23 mouse cellular contexts compared by ENCODE assay signal in the genomic region with DNA sequence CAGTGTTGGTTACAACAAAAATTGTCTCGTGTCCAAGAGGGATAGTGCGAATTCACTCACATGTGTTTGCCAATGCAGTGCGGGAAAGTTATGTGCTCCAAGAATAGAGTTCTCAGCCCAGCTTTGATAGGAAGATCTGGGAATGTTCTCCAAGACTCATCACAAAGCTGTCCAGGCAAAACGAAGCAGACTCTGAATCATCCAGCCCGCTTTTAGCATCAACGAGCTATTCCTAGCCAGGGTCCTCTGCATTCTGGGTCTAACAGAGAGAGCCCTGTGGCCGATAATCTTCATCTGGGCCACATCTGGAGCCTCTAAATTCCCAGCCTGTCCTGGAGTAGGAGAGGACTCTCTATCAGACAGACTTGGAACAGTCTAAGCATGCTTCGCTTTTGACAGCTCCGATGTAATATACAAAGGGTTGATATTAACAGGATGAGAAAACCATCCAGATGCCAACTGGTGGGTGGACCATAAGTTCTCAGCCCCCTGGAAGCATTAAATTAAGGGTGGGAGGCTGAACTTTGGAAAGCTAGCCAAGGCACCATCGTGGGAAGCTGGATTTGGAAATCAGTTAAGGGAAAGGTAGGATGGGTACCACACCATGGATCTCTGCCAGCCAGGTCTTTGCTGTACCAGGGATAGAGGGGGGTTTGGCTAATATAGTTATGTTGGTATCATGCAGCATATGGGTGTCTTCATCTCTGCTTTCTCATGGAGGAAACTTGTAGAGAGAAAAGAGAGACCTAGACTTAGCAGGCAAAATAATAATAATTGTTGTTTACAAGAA.
DNase-seq lines count a peak whose midpoint lies in the region; ATAC-seq and TF ChIP-seq lines count a peak whose summit lies in the region.
"Had no signal": no experiment of that assay in that cellular context is flagged by ENCODE, and none has a peak within 500 bp of the region (broad histone marks: within the 10 kb centered on the region; RNA-seq: fewer than 3 reads in every experiment).

No protein-coding gene starts in this region.

- peak; percentile 28 to 42 for DNase-seq in frontal cortex, postnatal 10 days (ENCODE audit: low spot score in 2 of 2)
- DNase-seq in layer of hippocampus, adult 2 months (ENCODE audit: low spot score in 2 of 2), result peak; percentile 45 to 65
- DNase-seq in left cerebral cortex, postnatal 10 days (ENCODE audit: extremely low spot score in 1 of 2, low spot score in 2 of 2), result peak; percentile 33 to 52
- peak; percentile 56 for DNase-seq in right cerebral cortex, postnatal 25 days
- DNase-seq in cerebellum, adult 9-10 months, result no peak
- no peak for DNase-seq in urinary bladder, adult 2 months (ENCODE audit: low spot score)
- no peak for DNase-seq in kidney, postnatal 14 days
- DNase-seq: forebrain, postnatal 0 days; heart, postnatal 36 days; kidney, postnatal 25 days; liver, embryonic 13.5 days; spleen, adult 18-20 months; thymus, postnatal 36 days had no signal

- no peak overlapping the region for H3K4me3 ChIP-seq in layer of hippocampus, adult 2 months
- H3K4me3 ChIP-seq: erythroblast, embryonic 14.5 days; heart, embryonic 13.5 days; limb, embryonic 12.5 days; liver, embryonic 13.5 days; lung, embryonic 15.5 days; midbrain, embryonic 12.5 days; stomach, embryonic 15.5 days had no signal

- no peak overlapping the region for H3K27ac ChIP-seq in layer of hippocampus, adult 2 months
- H3K27ac ChIP-seq: heart, embryonic 13.5 days; limb, embryonic 12.5 days; liver, embryonic 13.5 days; lung, embryonic 15.5 days; macrophage; midbrain, embryonic 12.5 days; stomach, embryonic 15.5 days had no signal

- no peak for ATAC-seq in CD4-positive, CD25-positive, alpha-beta regulatory T cell, adult 4 months
- ATAC-seq: forebrain, postnatal 0 days; hindbrain, embryonic 16.5 days; intestine, postnatal 0 days had no signal

- TF ChIP-seq CTCF in layer of hippocampus, adult 2 months (conservative IDR thresholded peaks at IDR 0.05), result no peak

- intact Hi-C loops in left cerebral cortex, postnatal 10 days (cut with DNase I), result no loop called here

Comparison
In these comparisons a context has a peak if more than half of its experiments do, and no peak if none do; other contexts are left out.
1. DNase-seq: peak in frontal cortex, postnatal 10 days (2 of 2), layer of hippocampus, adult 2 months (2 of 2), left cerebral cortex, postnatal 10 days (2 of 2) and right cerebral cortex, postnatal 25 days (single experiment); none in cerebellum, adult 9-10 months (single experiment), urinary bladder, adult 2 months (single experiment) and kidney, postnatal 14 days (single experiment).